Mouse (Mus musculus) MN1 (cell line): ENCODE data around the gene Sdsl.
A peak's percentile ranks its signal among the peaks of the same experiment; 100 is the strongest.
"Not testable (repeated sequence)": the region's sequence is repeated elsewhere in the genome, so short reads cannot be mapped to it uniquely, and the experiment has no call there.

Experiments
- DNase-seq: peaks from one replicate; pipeline ENCODE4 v3.0.0-alpha.2; 2016; ENCODE audit warnings: low spot score

Sdsl gene

GRCm38 (mm10) chr5:120472770-120473169 is at the start of gene Sdsl:
Gene Sdsl (minus strand): TSS chr5:120472810.
- no peak for DNase-seq

DNA sequence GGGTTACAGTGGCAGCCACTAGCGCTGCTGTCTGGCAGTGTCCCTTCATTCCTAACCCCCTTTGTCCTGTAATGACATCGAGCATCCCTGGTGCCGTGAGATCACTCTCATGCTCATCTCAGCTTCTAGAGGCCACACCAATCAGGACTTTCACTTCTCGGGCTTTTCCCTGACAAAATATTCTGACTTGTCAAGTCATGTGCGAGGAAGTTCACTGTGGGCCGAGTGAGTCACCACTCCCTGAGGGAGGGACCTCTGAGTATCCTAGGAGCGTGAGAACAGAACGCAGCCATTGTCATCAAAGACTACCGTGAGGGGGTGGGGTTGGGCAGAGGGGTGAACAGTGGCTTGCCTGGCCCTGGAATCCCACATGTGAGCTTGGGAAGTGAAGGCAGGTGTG is 44.9 kb upstream of the Sdsl start:
- DNase-seq = peak; percentile 66

DNA sequence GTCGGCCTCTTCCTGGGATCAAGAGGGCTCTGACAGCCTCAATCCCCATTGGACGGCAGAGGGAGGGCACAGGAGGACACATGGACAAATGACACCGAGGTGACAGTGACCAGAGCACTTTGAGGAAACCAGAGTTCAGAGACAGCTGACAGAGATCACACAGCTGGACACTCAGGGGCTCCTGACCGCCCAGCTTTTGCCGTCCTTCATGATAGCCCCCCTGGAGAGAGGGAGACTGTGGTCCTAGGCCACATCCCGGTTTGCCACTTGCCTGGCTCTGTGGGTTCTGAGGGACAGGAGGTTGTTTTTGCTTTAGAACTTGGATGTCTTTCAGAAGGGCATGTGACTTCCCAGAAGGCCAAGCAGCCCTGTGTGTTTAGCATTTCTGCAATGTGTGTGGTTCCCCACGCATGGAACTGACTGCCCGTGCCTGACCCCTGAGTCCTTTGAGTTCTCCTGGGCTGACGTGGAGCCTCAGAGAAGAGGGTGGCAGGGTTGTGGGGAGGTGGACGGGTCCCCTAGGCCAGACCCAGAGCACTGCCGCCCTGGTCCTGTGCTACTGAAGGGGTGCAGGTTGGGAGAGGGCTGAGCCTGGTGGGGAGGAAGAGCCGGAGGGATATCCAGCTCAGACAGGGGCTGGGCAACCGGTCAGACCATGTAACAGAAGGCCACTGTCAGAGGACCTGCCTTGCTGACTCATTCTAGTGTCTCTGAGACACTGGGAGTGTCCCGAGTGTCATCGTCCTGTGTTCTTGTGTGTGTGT is 43.8 kb upstream of the Sdsl start:
- peak; percentile 54 for DNase-seq

DNA sequence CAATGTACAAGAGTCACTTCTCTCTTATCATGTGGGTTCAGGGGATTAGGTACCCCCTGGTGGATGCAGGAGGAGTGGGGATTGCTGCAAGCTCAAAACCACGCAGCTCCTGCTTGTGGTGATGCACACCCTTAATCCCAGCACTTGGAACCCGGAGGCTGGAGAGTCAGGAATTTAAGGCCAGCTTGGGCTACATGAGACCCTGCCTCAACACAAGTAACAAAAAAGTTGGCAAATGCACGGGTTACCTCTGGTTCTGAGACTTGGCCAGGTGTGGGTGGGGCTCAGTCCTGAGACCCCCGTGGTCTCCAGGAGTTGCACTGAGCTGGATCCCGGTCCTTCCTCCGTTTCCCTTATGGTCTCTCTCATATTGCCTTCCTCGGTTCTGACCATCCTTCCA is 42.8 kb upstream of the Sdsl start:
- DNase-seq = no peak

GRCm38 (mm10) chr5:120514754-120515153 is 42.1 kb upstream of the Sdsl start:
- peak; percentile 63 for DNase-seq

DNA sequence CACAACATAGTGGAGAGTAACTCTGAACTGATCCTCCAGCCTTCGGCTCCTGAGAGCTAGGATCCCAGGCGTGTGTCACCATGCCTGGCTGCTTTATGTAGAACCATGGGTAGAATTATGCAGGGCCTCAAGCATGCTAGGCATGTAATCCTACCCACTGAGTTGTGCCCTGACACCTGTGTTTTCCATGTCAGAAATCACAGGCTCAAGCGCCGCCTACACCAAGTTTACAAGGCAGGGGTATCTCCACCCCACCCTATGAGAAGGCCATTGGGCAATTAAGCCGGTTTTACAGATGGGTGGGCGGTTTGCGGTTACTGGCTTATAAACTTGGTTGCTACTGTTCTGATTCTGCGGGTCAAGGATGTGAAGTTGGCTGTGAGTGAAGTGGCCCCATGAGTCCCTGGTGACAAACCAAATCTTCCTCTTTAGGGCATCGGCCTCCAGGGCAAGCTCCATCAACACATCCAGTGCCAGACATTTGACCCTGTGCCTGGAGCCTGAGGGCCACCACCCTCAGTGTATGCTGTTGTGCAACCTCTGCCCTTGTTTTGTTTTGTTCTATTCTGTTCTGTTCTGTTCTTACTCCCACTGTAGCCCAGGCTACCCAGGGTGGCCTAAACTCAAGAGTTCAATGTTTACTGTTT is 41.5 kb upstream of the Sdsl start:
- DNase-seq = no peak

- DNase-seq = peak; percentile 24
These were observed 40.4 kb upstream of the Sdsl start for GRCm38 (mm10) chr5:120512911-120513555.

- DNase-seq = no peak
These were observed 39.1 kb upstream of the Sdsl start for GRCm38 (mm10) chr5:120511643-120512220.

DNA sequence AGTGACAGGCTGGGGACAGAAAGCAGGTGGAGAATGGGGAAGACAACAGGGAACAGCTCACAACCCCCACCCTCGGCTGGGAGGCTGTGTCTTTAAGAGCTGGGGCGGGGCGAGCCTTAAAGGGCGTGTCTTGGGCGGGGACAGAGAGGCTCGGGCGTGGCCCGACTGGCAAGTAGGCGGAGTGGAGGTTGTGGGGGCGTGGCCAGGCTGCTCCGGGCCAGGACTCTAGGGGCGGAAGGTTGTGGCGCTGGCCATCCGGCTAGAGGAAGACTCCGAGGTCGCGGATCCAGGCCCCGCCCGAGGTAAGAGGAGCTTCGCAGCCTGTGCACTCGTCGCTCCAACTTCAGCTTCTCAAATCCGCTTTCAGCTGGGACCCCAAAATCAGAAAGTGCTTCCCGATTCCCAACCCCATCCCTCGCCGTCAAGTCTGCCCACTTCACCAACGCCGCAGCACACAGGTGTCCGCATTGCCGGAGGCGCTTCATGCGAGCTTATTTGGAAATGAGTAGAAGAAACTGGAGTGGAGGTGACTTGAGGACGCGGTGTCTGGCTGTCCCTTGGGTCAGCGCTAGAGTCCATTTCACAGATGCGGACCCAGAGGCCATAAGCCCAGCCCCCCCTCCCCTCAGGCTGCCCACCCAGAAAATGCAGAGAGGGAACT is 38.5 kb upstream of the Sdsl start, which contains the start of gene Slc8b1:
Slc8b1 (plus strand) TSS at position 187 of the 661 bp plus-strand sequence.
- DNase-seq = peak; percentile 94

DNA sequence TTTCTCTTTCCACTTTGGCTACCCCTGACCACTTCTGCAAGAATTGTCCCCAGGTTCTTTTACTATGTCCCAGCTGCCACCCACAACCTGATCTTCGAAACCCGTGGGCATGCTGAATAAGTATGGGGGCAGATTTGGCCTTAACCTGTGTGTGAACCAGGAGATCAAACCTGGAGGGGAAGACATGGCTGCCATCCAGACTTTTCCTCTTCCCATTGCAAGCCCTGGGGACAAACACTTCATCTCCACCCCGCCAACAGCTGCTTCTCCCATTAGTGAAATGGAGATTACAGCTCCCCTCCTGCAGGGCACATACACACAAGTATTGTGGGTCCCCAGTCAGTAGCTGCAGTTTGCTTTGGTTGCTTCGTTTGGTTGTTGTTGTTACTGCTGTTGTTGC is 34.7 kb upstream of the Sdsl start:
- no peak for DNase-seq

DNA sequence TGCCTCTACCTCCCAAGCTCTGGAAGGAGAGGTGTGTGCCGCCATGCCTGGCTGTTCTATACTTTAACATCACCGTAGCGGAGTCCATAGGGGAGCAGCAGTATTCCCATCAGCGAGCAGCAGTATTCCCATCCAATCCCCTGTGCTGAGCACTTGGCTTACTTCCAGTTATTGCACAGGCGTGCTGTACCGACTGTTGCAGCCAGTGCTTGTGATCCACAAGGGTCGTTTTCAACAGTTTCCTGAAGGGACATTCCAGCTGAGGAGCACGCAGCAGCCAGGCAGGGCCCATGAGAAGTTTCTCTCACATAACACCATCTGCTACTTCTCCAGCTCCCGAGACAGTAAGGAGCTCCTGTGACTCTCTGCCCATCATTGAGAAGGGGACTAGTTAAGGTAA is 33.9 kb upstream of the Sdsl start:
- peak; percentile 28 for DNase-seq

- no peak for DNase-seq
These were observed 33.2 kb upstream of the Sdsl start for GRCm38 (mm10) chr5:120505781-120506180.

DNA sequence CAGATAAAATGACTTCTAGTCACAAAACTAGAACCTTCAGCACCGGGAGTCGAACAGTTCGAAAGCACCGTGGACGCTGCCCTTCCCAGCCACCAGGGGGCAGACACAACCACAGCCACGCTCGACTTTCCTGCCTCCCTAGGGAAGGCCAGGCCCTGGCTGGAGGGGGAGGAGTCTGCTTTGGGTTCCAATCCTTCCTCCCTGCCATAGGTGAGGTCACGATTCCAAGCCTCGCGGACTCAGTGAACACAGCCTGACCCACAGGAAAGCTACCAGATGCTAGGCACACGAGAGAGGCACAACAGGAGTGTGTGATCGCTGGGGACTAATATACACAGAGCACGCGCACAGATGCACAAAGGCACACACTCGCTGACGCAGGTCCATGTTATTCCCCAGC is 32.8 kb upstream of the Sdsl start:
- DNase-seq = peak; percentile 83

- DNase-seq = peak; percentile 94
These were observed 30.7 kb upstream of the Sdsl start, which contains the start of gene Plbd2 for GRCm38 (mm10) chr5:120503144-120503795. Gene Plbd2 (minus strand): TSS chr5:120503625.

GRCm38 (mm10) chr5:120502675-120503143 is 30.1 kb upstream of the Sdsl start:
- DNase-seq = no peak

DNA sequence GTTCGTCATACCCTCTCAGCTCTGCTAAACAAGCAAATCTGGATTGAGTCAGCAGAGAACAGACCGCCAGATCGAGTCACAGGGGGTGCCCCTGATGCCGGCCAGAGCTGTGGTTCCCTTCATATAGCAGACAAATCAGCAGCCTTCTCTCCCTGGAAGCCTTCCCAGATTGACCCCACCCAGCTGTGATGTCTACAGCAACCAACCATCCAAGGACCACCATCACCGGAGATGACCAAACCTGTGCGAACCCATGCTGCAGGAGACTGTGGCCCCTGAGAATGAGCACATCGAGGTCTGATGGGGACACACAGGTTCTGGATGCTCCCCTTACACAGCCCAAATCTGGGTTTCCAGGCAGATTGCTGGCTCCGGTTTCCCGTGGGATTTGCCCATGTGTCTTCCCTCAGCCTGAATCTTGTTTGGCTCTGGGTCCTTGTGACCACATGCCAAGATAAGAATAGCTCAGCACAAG is 29.6 kb upstream of the Sdsl start:
- DNase-seq = peak; percentile 73

GRCm38 (mm10) chr5:120500609-120501008 is 28.0 kb upstream of the Sdsl start:
- not testable (repeated sequence) for DNase-seq

GRCm38 (mm10) chr5:120499202-120499601 is 26.6 kb upstream of the Sdsl start:
- DNase-seq = no peak

DNA sequence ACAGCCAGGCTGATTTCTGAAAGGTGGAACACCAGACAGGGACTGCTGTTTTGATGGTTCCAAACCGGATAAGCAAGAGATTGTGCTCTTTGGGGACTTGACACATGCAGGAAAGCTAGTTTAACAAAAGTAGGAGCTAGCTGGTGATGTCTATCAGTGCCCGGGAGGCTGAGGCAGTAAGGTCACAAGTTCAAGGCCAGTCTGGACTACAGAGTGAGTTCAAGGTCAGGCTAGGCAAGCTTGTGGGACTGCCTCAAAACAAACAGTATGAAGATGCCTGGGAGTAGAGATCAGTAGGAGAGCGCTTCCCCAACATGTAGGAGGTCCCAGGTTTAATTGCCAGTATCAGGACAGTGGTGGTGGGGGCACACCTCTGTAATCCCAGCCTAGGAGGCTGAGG is 24.5 kb upstream of the Sdsl start:
- DNase-seq = no peak

DNA sequence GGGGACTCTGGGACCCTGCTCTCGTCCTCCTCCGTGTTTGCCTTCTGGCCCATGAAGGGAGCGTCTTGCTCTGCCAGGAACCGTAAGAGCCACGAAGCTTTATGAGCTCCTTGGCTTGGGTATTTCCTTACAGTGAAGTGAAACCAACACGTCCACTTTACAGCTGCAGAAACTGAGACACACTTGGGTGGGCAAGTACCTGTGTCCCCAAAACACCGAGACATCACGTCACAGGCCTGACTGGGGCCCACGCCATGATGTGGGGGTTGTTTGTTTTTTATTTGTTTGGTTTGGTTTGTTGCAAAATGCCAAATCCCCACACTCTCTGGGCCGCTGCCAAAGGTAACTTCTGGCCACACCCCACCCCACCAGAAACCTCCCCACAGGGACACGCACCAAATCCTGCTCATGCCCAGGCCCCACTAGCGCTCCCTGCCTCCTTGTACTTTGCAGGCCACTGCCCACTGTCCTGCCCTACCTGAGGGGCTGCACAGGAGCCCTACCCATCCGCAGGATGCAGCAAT is 23.2 kb upstream of the Sdsl start:
- no peak for DNase-seq
